Mouse (Mus musculus): ENCODE results near the gene Myo15b. TPM values are rescaled to one million over a fixed set of nuclear protein-coding genes. Genes with fewer than 3 reads are reported as not detected.

Gene Myo15b
- polyA plus RNA-seq, 1 experiment from 2014 or later, result 0.37 TPM

DNA sequence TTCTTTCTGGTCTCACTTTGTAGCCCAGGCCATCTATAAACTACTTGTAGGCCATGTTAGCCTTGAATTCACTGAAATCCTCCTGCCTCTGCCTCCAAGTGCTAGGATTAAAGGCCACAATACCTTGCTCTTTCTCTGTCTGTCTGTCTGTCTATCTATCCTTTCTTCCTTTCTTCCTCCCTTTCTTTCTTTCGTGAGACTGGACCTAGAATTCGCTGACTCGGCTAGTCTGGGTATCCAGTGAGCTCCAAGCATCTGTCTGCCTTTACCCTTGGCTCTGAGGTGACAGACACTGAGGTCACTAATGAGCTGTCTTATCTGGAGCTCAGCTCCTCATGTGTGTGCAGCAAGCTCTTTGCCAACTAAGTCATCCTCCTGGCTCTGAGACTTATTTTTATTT, 17.7 kb downstream of the Myo15b start:
- Histone ChIP-seq H3K36me3 (no peaks in the 10 kb centered on the region), H3K4me2 (no peak overlapping the region), H3K27ac (ENCODE audit: poor library complexity, severe bottlenecking) (no peak overlapping the region), H3K9ac (no peak overlapping the region), H3K4me1 (replicated peaks) (peaks cover 20% of the 10 kb centered on the region), H3K9me3 (replicated peaks) (no peaks in the 10 kb centered on the region), H3K27me3 (replicated peaks) (peaks cover 21% of the 10 kb centered on the region; the same call in 1 of the 2 replicates), H3K4me3 (no peak overlapping the region)
- no peak for ATAC-seq (ENCODE audit: insufficient number of reproducible peaks, low FRiP score)
- WGBS, result 76% methylated on average over 3 of the region's 3 CpGs

DNA sequence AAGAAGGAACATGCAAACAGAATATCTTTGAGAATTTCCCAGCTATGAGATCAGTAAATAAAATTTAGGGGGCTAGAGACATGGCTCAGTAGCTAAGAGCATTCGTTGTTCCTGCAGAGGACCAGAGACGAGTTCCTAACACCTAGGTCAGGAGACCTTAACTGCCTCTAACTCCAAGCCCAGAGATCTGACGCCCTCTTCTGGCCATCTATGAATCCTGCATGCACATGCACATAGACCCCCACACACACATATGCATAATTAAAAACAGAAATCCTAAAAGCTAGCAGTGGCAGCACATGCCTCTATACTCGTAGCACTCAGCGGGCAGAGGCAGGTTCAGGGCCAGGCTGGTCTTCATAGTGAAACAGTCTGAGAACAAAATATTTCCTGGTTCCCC, 18.2 kb downstream of the Myo15b start:
- Histone ChIP-seq H3K4me2 (no peak overlapping the region), H3K9me3 (replicated peaks) (no peaks in the 10 kb centered on the region), H3K27me3 (replicated peaks) (peaks cover 21% of the 10 kb centered on the region; the same call in 1 of the 2 replicates), H3K9ac (no peak overlapping the region), H3K27ac (ENCODE audit: poor library complexity, severe bottlenecking) (no peak overlapping the region), H3K4me3 (no peak overlapping the region), H3K36me3 (no peaks in the 10 kb centered on the region), H3K4me1 (replicated peaks) (peaks cover 20% of the 10 kb centered on the region)
- ATAC-seq (ENCODE audit: insufficient number of reproducible peaks, low FRiP score), result no peak
- WGBS, result 78% methylated on average over 5 of the region's 5 CpGs

DNA sequence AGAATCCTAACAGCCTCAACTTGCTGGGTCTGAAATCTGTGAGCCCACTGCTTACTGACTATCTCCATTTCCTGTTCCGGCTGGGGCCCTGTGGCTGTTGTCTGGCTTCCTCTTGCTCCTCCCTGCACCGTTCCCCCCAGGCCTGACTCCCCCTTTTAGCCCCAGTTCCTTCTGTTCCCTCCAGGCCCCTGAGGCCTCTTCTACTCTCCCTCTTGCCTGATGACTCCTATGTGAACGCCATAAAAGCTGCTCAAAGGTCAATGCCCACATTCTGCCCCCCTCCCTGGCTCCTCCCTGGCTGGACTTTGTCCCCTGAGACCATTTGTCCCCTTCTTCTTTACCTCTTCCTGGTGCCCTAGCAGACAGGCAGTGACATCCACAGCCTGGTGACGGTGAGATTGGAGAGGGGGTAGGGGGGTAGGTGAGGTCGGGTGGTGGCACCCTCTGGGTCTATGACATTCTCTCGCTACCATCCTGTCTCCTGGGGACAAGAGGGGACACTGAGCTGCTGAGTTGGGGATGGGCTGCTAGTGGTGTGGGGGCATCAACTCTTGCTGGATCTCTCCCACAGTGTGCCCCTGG, 19.1 kb downstream of the Myo15b start:
- Histone ChIP-seq H3K4me2 (no peak overlapping the region), H3K4me3 (no peak overlapping the region), H3K36me3 (no peaks in the 10 kb centered on the region), H3K9ac (no peak overlapping the region; the same call in 1 of the 2 replicates), H3K27ac (ENCODE audit: poor library complexity, severe bottlenecking) (no peak overlapping the region), H3K4me1 (replicated peaks) (peaks cover 12% of the 10 kb centered on the region), H3K27me3 (replicated peaks) (peaks cover 28% of the 10 kb centered on the region), H3K9me3 (replicated peaks) (no peaks in the 10 kb centered on the region)
- no peak for ATAC-seq (ENCODE audit: insufficient number of reproducible peaks, low FRiP score)
- WGBS, result 56% methylated on average over 6 of the region's 6 CpGs

DNA sequence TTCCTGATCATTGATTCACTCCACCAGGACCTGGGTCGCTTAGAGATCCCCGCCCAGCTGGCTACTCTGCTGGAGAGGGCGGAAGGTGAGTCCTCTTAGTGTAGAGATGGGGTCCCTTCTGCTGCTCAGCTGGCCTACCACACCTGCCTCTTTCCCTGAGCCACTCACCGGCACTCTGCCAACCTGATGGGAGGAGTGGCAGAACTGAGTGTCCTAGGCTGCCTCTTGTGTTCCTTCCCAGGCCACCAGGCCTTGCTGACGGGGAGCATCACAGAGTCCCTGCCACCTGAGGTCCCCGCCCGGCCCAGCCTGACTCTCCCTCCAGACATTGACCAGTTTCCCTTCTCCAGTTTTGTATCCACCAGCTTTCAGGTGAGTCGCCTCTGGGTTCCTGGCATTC, 19.9 kb downstream of the Myo15b start:
- Histone ChIP-seq H3K27ac (ENCODE audit: poor library complexity, severe bottlenecking) (no peak overlapping the region), H3K4me1 (replicated peaks) (peaks cover 7% of the 10 kb centered on the region), H3K4me2 (no peak overlapping the region), H3K4me3 (no peak overlapping the region), H3K36me3 (no peaks in the 10 kb centered on the region), H3K9me3 (replicated peaks) (no peaks in the 10 kb centered on the region), H3K9ac (no peak overlapping the region), H3K27me3 (replicated peaks) (peaks cover 36% of the 10 kb centered on the region)
- no peak for ATAC-seq (ENCODE audit: insufficient number of reproducible peaks, low FRiP score)
- WGBS, result 79% methylated on average over 8 of the region's 8 CpGs

DNA sequence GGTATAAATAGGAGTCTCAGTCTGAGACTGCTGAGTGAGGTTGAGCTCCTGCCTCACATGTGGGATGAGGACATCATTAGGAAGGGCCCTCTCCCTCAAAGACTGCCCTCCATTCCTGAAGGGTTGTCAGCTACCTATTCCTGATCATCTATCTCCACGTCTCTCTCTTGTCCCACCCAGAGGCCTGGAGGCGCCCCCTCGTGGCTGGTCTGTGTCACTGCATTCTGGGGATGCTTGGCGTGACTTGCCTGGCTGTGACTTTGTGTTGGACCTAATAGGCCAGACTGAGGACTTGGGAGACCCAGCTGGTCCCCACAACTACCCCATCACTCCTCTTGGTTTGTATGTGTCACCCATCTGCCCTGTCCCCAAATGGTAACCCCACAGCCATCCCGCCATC, 22.8 kb downstream of the Myo15b start:
- Histone ChIP-seq H3K9me3 (replicated peaks) (no peaks in the 10 kb centered on the region), H3K36me3 (no peaks in the 10 kb centered on the region), H3K27me3 (replicated peaks) (peaks cover 50% of the 10 kb centered on the region), H3K27ac (ENCODE audit: poor library complexity, severe bottlenecking) (no peak overlapping the region), H3K9ac (no peak overlapping the region), H3K4me1 (replicated peaks) (peaks cover 7% of the 10 kb centered on the region), H3K4me2 (no peak overlapping the region), H3K4me3 (no peak overlapping the region)
- WGBS, result 25% methylated on average over 5 of the region's 5 CpGs
- ATAC-seq (ENCODE audit: insufficient number of reproducible peaks, low FRiP score), result no peak

DNA sequence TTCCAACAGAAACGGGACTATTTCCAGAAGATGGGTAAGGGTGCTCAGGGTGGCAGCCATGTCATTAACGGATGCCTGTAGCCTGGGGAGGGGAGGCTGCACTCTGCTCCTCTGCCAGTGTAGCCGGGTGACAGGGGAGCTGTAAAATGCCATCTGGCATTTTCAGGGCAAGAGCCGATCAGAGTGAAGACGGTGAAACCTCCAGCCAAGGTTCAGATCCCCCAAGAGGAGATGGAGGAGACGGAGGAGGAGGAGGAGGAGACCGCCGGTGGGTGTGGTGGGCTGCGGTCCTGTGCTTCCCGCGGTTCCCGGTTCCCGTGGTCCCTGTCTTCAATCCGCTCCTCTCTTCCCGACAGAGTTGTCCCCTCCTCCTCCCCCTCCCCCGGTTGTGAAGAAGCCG, 25.0 kb downstream of the Myo15b start:
- Histone ChIP-seq H3K4me3 (no peak overlapping the region), H3K9me3 (replicated peaks) (no peaks in the 10 kb centered on the region), H3K27me3 (replicated peaks) (peaks cover 39% of the 10 kb centered on the region), H3K36me3 (no peaks in the 10 kb centered on the region), H3K9ac (no peak overlapping the region), H3K27ac (ENCODE audit: poor library complexity, severe bottlenecking) (no peak overlapping the region), H3K4me1 (replicated peaks) (no peaks in the 10 kb centered on the region), H3K4me2 (no peak overlapping the region)
- WGBS, result 25% methylated on average over 16 of the region's 17 CpGs
- ATAC-seq (ENCODE audit: insufficient number of reproducible peaks, low FRiP score), result no peak

DNA sequence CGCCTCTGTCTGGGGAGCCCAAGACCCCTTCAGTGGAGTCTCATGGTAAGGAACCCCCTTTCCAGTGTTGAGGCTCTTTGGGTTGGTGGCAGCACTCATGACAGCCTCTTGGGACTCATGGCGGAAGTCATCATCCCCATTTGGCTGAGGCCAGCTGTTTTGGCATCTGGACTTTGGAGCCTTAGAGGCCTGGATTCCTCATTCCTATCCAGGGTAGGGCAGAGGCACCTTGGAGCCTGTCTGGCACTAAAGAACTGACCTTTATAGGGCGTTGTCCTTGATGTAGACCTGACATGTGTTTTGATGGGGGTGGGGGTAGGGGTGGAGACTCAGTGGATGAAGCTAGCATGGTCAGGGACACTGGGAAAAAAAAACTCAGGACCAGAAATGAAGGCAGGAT, 26.2 kb downstream of the Myo15b start:
- ATAC-seq (ENCODE audit: insufficient number of reproducible peaks, low FRiP score), result no peak
- H3K9me3 ChIP-seq (replicated peaks), result no peaks in the 10 kb centered on the region
- no peak overlapping the region for H3K9ac ChIP-seq
- WGBS, result 83% methylated on average over 3 of the region's 3 CpGs
- no peak overlapping the region for H3K27ac ChIP-seq (ENCODE audit: poor library complexity, severe bottlenecking)
- H3K4me3 ChIP-seq, result no peak overlapping the region
- H3K36me3 ChIP-seq, result no peaks in the 10 kb centered on the region
- H3K4me2 ChIP-seq, result no peak overlapping the region
- no peaks in the 10 kb centered on the region for H3K4me1 ChIP-seq (replicated peaks)
- H3K27me3 ChIP-seq (replicated peaks), result peaks cover 39% of the 10 kb centered on the region

DNA sequence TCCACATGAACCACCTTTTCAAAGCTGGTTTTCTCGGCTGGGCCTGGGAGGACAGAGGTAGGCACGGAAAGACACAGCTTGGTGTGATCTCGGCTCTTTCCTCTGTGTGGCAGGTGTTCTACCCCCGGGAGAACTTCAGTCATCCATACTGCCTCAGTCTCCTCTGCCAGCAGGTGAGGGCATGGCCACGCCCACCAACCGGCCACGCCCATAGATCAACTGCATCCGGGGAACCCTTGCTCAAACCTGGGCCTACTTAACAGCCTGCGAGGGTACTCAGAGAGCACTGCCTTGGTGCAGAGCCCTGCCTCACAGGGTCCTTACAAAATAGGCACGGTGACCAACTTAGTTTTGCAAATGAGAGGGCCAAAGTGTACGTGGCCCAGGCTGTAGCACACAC, 27.1 kb downstream of the Myo15b start:
- no peaks in the 10 kb centered on the region for H3K9me3 ChIP-seq (replicated peaks)
- H3K4me3 ChIP-seq, result no peak overlapping the region
- no peak overlapping the region for H3K27ac ChIP-seq (ENCODE audit: poor library complexity, severe bottlenecking)
- WGBS, result 75% methylated on average over 11 of the region's 11 CpGs
- no peaks in the 10 kb centered on the region for H3K4me1 ChIP-seq (replicated peaks)
- ATAC-seq (ENCODE audit: insufficient number of reproducible peaks, low FRiP score), result no peak
- H3K4me2 ChIP-seq, result no peak overlapping the region
- H3K27me3 ChIP-seq (replicated peaks), result peaks cover 30% of the 10 kb centered on the region
- no peak overlapping the region for H3K9ac ChIP-seq
- no peaks in the 10 kb centered on the region for H3K36me3 ChIP-seq

DNA sequence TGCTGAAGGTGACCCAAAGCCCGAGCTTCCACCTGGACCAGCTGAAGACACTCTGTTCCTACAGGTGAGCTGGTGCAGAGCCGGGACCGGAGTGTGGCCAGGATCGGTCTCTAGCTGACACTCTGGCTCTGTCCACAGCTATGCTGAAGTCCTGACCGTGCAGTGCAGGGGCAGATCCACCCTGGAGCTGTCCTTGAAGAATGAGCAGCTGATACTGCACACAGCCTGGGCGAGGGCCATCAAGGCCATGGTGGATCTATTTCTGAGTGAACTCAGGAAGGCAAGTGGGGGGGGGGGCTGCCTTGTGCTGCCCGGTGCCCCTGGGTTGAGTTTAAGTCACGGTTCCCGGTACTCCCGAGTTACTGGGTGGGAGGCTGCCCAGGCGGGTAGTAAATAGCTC, 28.2 kb downstream of the Myo15b start:
- H3K4me2 ChIP-seq, result no peak overlapping the region
- peaks cover 29% of the 10 kb centered on the region for H3K27me3 ChIP-seq (replicated peaks)
- WGBS, result 80% methylated on average over 11 of the region's 11 CpGs
- H3K4me3 ChIP-seq, result no peak overlapping the region
- H3K4me1 ChIP-seq (replicated peaks), result no peaks in the 10 kb centered on the region
- ATAC-seq (ENCODE audit: insufficient number of reproducible peaks, low FRiP score), result no peak
- no peaks in the 10 kb centered on the region for H3K9me3 ChIP-seq (replicated peaks)
- H3K36me3 ChIP-seq, result no peaks in the 10 kb centered on the region
- H3K9ac ChIP-seq, result no peak overlapping the region
- no peak overlapping the region for H3K27ac ChIP-seq (ENCODE audit: poor library complexity, severe bottlenecking)

DNA sequence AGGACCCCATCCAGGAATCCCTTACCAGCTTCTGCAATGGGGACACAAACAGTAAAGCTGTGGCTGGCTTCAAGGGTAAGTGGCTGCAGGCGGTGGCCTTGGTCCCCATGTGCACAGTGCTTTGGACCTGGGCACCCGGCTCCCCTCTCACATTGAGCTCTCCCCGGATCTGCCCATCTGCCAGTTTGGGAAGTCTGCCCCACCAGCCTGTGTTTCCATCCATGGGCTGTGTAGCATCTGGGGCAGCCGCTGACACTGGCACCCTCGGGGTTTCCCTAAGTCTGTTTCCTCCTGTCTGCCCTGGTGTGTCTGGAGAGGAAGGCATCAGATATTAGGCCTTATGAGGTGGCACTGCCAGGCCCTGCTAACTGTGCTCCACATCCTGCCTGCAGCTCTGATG, 29.8 kb downstream of the Myo15b start:
- Histone ChIP-seq H3K4me1 (replicated peaks) (peaks cover 5% of the 10 kb centered on the region; the same call in 1 of the 2 replicates), H3K4me2 (no peak overlapping the region), H3K27ac (ENCODE audit: poor library complexity, severe bottlenecking) (no peak overlapping the region), H3K27me3 (replicated peaks) (peaks cover 15% of the 10 kb centered on the region), H3K4me3 (no peak overlapping the region), H3K36me3 (peaks cover 7% of the 10 kb centered on the region; the same call in 1 of the 2 replicates), H3K9ac (no peak overlapping the region; the same call in 1 of the 2 replicates), H3K9me3 (replicated peaks) (no peaks in the 10 kb centered on the region)
- 85% methylated on average over 5 of the region's 5 CpGs for WGBS
- ATAC-seq (ENCODE audit: insufficient number of reproducible peaks, low FRiP score), result no peak

DNA sequence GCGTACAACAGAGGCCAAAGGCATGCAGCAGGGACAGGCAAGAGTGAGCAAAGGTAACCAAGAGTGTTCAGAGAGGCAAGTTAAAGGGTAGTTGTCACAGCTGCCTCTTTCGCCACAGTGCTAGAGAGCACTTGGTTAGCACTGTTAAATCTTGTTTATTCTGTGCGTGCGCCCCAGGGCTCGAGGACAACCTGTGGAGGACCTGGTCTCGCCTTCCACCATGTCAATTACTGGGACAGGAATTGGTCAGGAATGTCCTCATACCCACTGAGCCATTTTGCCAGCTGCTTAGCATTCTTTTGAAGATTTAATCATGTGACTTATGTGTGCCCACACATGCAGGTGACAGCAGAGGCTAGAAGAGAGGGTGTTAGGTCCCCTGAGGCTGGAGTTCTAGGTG, 31.0 kb downstream of the Myo15b start:
- WGBS, result 73% methylated on average over 6 of the region's 6 CpGs
- ATAC-seq (ENCODE audit: insufficient number of reproducible peaks, low FRiP score), result no peak

DNA sequence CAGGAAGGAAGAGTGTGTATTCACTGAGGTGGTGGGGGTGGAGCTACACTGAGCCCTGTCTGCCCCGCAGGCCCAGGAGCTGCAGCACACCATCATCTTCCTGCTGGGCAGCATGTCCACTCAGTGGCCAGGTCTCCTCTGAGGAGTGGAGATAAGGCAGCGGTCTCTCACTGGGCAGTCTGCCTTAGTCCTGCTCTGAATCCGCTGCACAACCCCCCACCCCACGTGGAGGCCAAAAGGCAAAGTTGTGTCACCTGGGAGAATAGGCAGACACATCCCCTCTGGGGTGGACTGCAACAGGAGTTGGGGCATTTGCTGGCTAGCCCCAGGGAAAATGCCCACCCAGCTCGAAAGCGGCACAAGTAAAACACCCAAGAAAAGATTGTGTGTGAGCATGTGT, 34.0 kb downstream of the Myo15b start:
- 48% methylated on average over 6 of the region's 6 CpGs for WGBS
- Histone ChIP-seq H3K27me3 (replicated peaks) (no peaks in the 10 kb centered on the region), H3K4me2 (no peak overlapping the region), H3K4me1 (replicated peaks) (peaks cover 5% of the 10 kb centered on the region; the same call in 1 of the 2 replicates), H3K4me3 (no peak overlapping the region), H3K9me3 (replicated peaks) (no peaks in the 10 kb centered on the region), H3K36me3 (peaks cover 39% of the 10 kb centered on the region), H3K9ac (no peak overlapping the region), H3K27ac (ENCODE audit: poor library complexity, severe bottlenecking) (no peak overlapping the region)
- no peak for ATAC-seq (ENCODE audit: insufficient number of reproducible peaks, low FRiP score)

More for the DNA sequence above, 31.0 kb downstream of the Myo15b start:
- Histone ChIP-seq H3K4me2 (no peak overlapping the region), H3K4me1 (replicated peaks) (peaks cover 5% of the 10 kb centered on the region; the same call in 1 of the 2 replicates), H3K4me3 (no peak overlapping the region), H3K9me3 (replicated peaks) (no peaks in the 10 kb centered on the region), H3K9ac (no peak overlapping the region), H3K27ac (ENCODE audit: poor library complexity, severe bottlenecking) (no peak overlapping the region), H3K27me3 (replicated peaks) (peaks cover 3% of the 10 kb centered on the region), H3K36me3 (peaks cover 18% of the 10 kb centered on the region)
